Comparison of ENCODE assay signal across 27 mouse cellular contexts in genomic region chr3:103430131-103430530, GRCm38 (mm10).
DNase-seq lines count a peak whose midpoint lies in the region; ATAC-seq and TF ChIP-seq lines count a peak whose summit lies in the region.
"Had no signal": no experiment of that assay in that cellular context is flagged by ENCODE, and none has a peak within 500 bp of the region (broad histone marks: within the 10 kb centered on the region; RNA-seq: fewer than 3 reads in every experiment).

No protein-coding gene starts in this region.

- intact Hi-C loops in left cerebral cortex, postnatal 10 days (cut with DNase I), result no loop called here

- no peaks in the 10 kb centered on the region for H3K27me3 ChIP-seq in lung, embryonic 14.5 days (ENCODE audit: insufficient read depth, low read length)
- H3K27me3 ChIP-seq in lung, postnatal 0 days (replicated peaks; ENCODE audit: insufficient read depth, low read length), result no peaks in the 10 kb centered on the region
- H3K27me3 ChIP-seq in stomach, embryonic 14.5 days (ENCODE audit: control insufficient read depth, insufficient read depth, low read length), result no peaks in the 10 kb centered on the region
- H3K27me3 ChIP-seq in stomach, postnatal 0 days (ENCODE audit: control insufficient read depth, insufficient read depth, low read length), result no peaks in the 10 kb centered on the region
- no peaks in the 10 kb centered on the region for H3K27me3 ChIP-seq in stomach, embryonic 16.5 days (ENCODE audit: control insufficient read depth, insufficient read depth, low read length)
- H3K27me3 ChIP-seq: embryonic facial prominence, embryonic 12.5 days; embryonic facial prominence, embryonic 15.5 days; forebrain, embryonic 15.5 days; hindbrain, embryonic 13.5 days; Patski had no signal

- no peak for ATAC-seq in lung, embryonic 14.5 days (ENCODE audit: insufficient read depth)
- no peak for ATAC-seq in lung, postnatal 0 days
- no peak for ATAC-seq in stomach, embryonic 14.5 days (ENCODE audit: insufficient number of reproducible peaks, insufficient read depth, low FRiP score, low read depth)
- no peak for ATAC-seq in stomach, postnatal 0 days (ENCODE audit: low FRiP score, low TSS enrichment)
- no peak for ATAC-seq in stomach, embryonic 16.5 days (ENCODE audit: insufficient read depth, low FRiP score)
- ATAC-seq: forebrain, embryonic 15.5 days; hindbrain, embryonic 16.5 days; Patski had no signal

- H3K4me2 ChIP-seq in lung, embryonic 14.5 days, result no peak overlapping the region
- no peak overlapping the region for H3K4me2 ChIP-seq in lung, postnatal 0 days (replicated peaks; ENCODE audit: low read depth, low read length)
- H3K4me2 ChIP-seq in stomach, embryonic 14.5 days (replicated peaks; ENCODE audit: low read depth, low read length), result no peak overlapping the region
- no peak overlapping the region for H3K4me2 ChIP-seq in stomach, postnatal 0 days (replicated peaks; ENCODE audit: low read depth)
- H3K4me2 ChIP-seq in stomach, embryonic 16.5 days (ENCODE audit: low read depth, low read length), result no peak overlapping the region
- H3K4me2 ChIP-seq: embryonic facial prominence, embryonic 12.5 days; embryonic facial prominence, embryonic 15.5 days; forebrain, embryonic 12.5 days; forebrain, embryonic 15.5 days; heart, embryonic 11.5 days; hindbrain, embryonic 13.5 days had no signal

- 35% methylated on average over 4 of the region's 4 CpGs for WGBS in lung, embryonic 14.5 days
- 32% methylated on average over 4 of the region's 4 CpGs for WGBS in lung, postnatal 0 days
- WGBS in stomach, embryonic 14.5 days, result 56% methylated on average over 4 of the region's 4 CpGs
- 59% methylated on average over 4 of the region's 4 CpGs for WGBS in stomach, postnatal 0 days
- 60% methylated on average over 4 of the region's 4 CpGs for WGBS in stomach, embryonic 16.5 days

- TF ChIP-seq POLR2A in embryonic fibroblast, embryonic 13.5 days (IDR thresholded peaks at IDR 0.05; ENCODE audit: low read depth, low read length), result no peak

- no peak for DNase-seq in lung, embryonic 14.5 days
- no peak for DNase-seq in lung, postnatal 0 days (ENCODE audit: low spot score)
- DNase-seq in stomach, postnatal 0 days (ENCODE audit: low spot score), result no peak
- no peak for DNase-seq in gastrocnemius, adult 8-10 months (ENCODE audit: low spot score in 2 of 2)
- no peak for DNase-seq in left cerebral cortex, postnatal 10 days (ENCODE audit: extremely low spot score in 1 of 2, low spot score in 2 of 2)
- DNase-seq: adrenal gland, postnatal 10 days; adrenal gland, postnatal 36 days; cerebellum, adult 11 months; cerebellum, adult 2 months; cerebellum, adult 9-11 months; cerebellum, postnatal 25 days; gastrocnemius, postnatal 10 days; gastrocnemius, postnatal 36 days; heart, postnatal 36 days had no signal

- peak overlapping the region; percentile 66; the same call in 1 of the 2 replicates for H3K27ac ChIP-seq in lung, embryonic 14.5 days (ENCODE audit: low read depth)
- no peak overlapping the region for H3K27ac ChIP-seq in lung, postnatal 0 days (ENCODE audit: low read length)
- peak overlapping the region; percentile 61; the same call in 1 of the 2 replicates for H3K27ac ChIP-seq in stomach, embryonic 14.5 days (ENCODE audit: low read length)
- no peak overlapping the region for H3K27ac ChIP-seq in stomach, postnatal 0 days (replicated peaks)
- peak overlapping the region; percentile 5; the same call in 1 of the 2 replicates for H3K27ac ChIP-seq in embryonic fibroblast, embryonic 13.5 days (ENCODE audit: insufficient read depth, low read length)
- H3K27ac ChIP-seq in stomach, embryonic 16.5 days (ENCODE audit: low read length), result 0 out of 2 replicates have a peak overlapping the region, but pooled peaks have one; percentile 13
- H3K27ac ChIP-seq: embryonic facial prominence, embryonic 12.5 days; embryonic facial prominence, embryonic 15.5 days; forebrain, embryonic 12.5 days; hindbrain, embryonic 10.5 days; hindbrain, embryonic 13.5 days had no signal

- no peak for TF ChIP-seq CTCF in lung, embryonic 14.5 days (IDR thresholded peaks at IDR 0.05; ENCODE audit: low read depth)
- no peak for TF ChIP-seq CTCF in lung, postnatal 0 days (IDR thresholded peaks at IDR 0.05)
- no peak for TF ChIP-seq CTCF in stomach, postnatal 0 days (IDR thresholded peaks at IDR 0.05; ENCODE audit: low read depth)
- no peak for TF ChIP-seq CTCF in embryonic fibroblast, embryonic 13.5 days (IDR thresholded peaks at IDR 0.05; ENCODE audit: borderline replicate concordance, insufficient read depth, low read length)

- no peak overlapping the region for H3K9ac ChIP-seq in lung, embryonic 14.5 days
- H3K9ac ChIP-seq in lung, postnatal 0 days (replicated peaks; ENCODE audit: low read depth), result no peak overlapping the region
- no peak overlapping the region for H3K9ac ChIP-seq in stomach, embryonic 14.5 days (replicated peaks; ENCODE audit: low read depth, low read length)
- no peak overlapping the region for H3K9ac ChIP-seq in stomach, postnatal 0 days (ENCODE audit: low read length)
- H3K9ac ChIP-seq in stomach, embryonic 16.5 days (ENCODE audit: low read length), result no peak overlapping the region
- H3K9ac ChIP-seq: embryonic facial prominence, embryonic 12.5 days; embryonic facial prominence, embryonic 15.5 days; forebrain, embryonic 12.5 days; forebrain, embryonic 15.5 days; hindbrain, embryonic 13.5 days had no signal

- H3K4me1 ChIP-seq in lung, embryonic 14.5 days (ENCODE audit: insufficient read depth), result no peaks in the 10 kb centered on the region
- H3K4me1 ChIP-seq in lung, postnatal 0 days (ENCODE audit: insufficient read depth, low read depth, low read length), result no peaks in the 10 kb centered on the region
- 0 out of 2 replicates have a peak, but pooled peaks cover 2% of the 10 kb centered on the region for H3K4me1 ChIP-seq in stomach, embryonic 14.5 days (ENCODE audit: control insufficient read depth, insufficient read depth, low read length)
- H3K4me1 ChIP-seq in stomach, postnatal 0 days (replicated peaks; ENCODE audit: control insufficient read depth, insufficient read depth), result no peaks in the 10 kb centered on the region
- no peaks in the 10 kb centered on the region for H3K4me1 ChIP-seq in embryonic fibroblast, embryonic 13.5 days (ENCODE audit: control insufficient read depth, insufficient read depth, low read length)
- peaks cover 3% of the 10 kb centered on the region; the same call in 1 of the 2 replicates for H3K4me1 ChIP-seq in stomach, embryonic 16.5 days (ENCODE audit: control insufficient read depth, insufficient read depth, low read length)
- H3K4me1 ChIP-seq: embryonic facial prominence, embryonic 12.5 days; embryonic facial prominence, embryonic 15.5 days; forebrain, embryonic 12.5 days; forebrain, embryonic 15.5 days; hindbrain, embryonic 13.5 days had no signal

- no peaks in the 10 kb centered on the region for H3K36me3 ChIP-seq in lung, embryonic 14.5 days (ENCODE audit: insufficient read depth)
- H3K36me3 ChIP-seq in lung, postnatal 0 days (ENCODE audit: insufficient read depth, low read length), result no peaks in the 10 kb centered on the region
- no peaks in the 10 kb centered on the region for H3K36me3 ChIP-seq in stomach, embryonic 14.5 days (ENCODE audit: control insufficient read depth, insufficient read depth, low read length)
- H3K36me3 ChIP-seq in stomach, postnatal 0 days (ENCODE audit: control insufficient read depth, insufficient read depth, low read length), result no peaks in the 10 kb centered on the region
- no peaks in the 10 kb centered on the region for H3K36me3 ChIP-seq in stomach, embryonic 16.5 days (ENCODE audit: control insufficient read depth, insufficient read depth, low read length)
- H3K36me3 ChIP-seq: embryonic facial prominence, embryonic 12.5 days; embryonic facial prominence, embryonic 15.5 days; forebrain, embryonic 12.5 days; forebrain, embryonic 15.5 days; hindbrain, embryonic 10.5 days; hindbrain, embryonic 13.5 days had no signal

- no peak for TF ChIP-seq EP300 in lung, postnatal 0 days (IDR thresholded peaks at IDR 0.05)
- TF ChIP-seq EP300 in stomach, postnatal 0 days (optimal IDR thresholded peaks at IDR 0.05), result no peak

- H3K9me3 ChIP-seq in lung, embryonic 14.5 days (ENCODE audit: low read depth, low read length), result no peaks in the 10 kb centered on the region
- no peaks in the 10 kb centered on the region for H3K9me3 ChIP-seq in lung, postnatal 0 days (ENCODE audit: low read length)
- H3K9me3 ChIP-seq in stomach, embryonic 14.5 days (ENCODE audit: control insufficient read depth, low read depth, low read length), result no peaks in the 10 kb centered on the region
- H3K9me3 ChIP-seq in stomach, postnatal 0 days (ENCODE audit: control insufficient read depth, low read length), result no peaks in the 10 kb centered on the region
- H3K9me3 ChIP-seq in stomach, embryonic 16.5 days (replicated peaks; ENCODE audit: control insufficient read depth, low read length), result no peaks in the 10 kb centered on the region
- H3K9me3 ChIP-seq: embryonic facial prominence, embryonic 12.5 days; embryonic facial prominence, embryonic 15.5 days; forebrain, embryonic 12.5 days; forebrain, embryonic 15.5 days; hindbrain, embryonic 10.5 days; hindbrain, embryonic 13.5 days had no signal

- H3K4me3 ChIP-seq in lung, embryonic 14.5 days (ENCODE audit: low read depth, low read length), result no peak overlapping the region
- H3K4me3 ChIP-seq in lung, postnatal 0 days (ENCODE audit: low read depth, low read length), result no peak overlapping the region
- no peak overlapping the region for H3K4me3 ChIP-seq in stomach, embryonic 14.5 days (ENCODE audit: low read depth, low read length)
- H3K4me3 ChIP-seq in stomach, postnatal 0 days (ENCODE audit: low read depth, low read length), result no peak overlapping the region
- H3K4me3 ChIP-seq in embryonic fibroblast, embryonic 13.5 days (ENCODE audit: insufficient read depth, low read length), result no peak overlapping the region
- H3K4me3 ChIP-seq in stomach, embryonic 16.5 days (replicated peaks; ENCODE audit: low read length), result no peak overlapping the region
- H3K4me3 ChIP-seq: embryonic facial prominence, embryonic 12.5 days; embryonic facial prominence, embryonic 15.5 days; erythroblast, embryonic 14.5 days; forebrain, embryonic 12.5 days; forebrain, embryonic 15.5 days; hindbrain, embryonic 10.5 days; hindbrain, embryonic 13.5 days had no signal

Comparison
In these comparisons a context has a peak if more than half of its experiments do, and no peak if none do; other contexts are left out.
1. H3K27ac ChIP-seq: peak in lung, embryonic 14.5 days (single experiment), stomach, embryonic 14.5 days (single experiment), embryonic fibroblast, embryonic 13.5 days (single experiment) and stomach, embryonic 16.5 days (single experiment); none in lung, postnatal 0 days (single experiment) and stomach, postnatal 0 days (single experiment).